Mouse (Mus musculus): ENCODE measurements at regions not wholly inside any gene's neighbourhood (a gene's known extent, or its start where the extent isn't known, plus 50 kb on each side); places are given as distances from the start of the nearest gene placed in this dataset.

DNA sequence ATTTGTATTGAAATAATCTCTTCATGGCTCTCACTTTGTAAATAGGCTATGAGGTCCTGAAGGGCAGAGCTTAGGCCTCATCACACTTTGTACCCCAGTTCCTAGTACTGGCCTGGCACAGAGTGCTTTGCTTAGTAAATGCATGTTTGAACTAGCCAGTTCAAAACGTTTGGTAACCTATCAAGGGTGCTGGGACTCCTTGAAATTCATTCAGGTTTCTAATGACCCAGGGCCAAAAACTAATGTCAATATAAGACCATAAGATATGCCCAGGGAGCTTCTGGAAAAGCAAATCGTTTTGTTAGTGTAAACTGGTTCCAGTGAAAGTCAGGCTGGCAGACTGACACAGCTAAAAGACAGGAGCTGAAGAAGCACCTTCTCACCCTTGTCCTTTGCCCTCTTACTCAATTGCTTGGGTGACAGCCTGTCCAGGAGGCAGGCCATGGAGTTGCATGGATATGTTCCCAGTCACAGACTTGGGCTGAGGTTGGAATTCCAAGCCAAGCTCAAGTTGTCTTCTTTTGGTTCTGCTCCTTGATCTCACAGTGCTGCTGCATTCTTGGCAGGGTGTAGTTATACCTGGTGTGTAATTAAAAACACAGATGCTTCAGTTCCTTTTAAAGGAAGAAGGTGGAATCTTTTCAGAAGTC lies 96.9 kb upstream of the Ar start:
- no peaks in the 10 kb centered on the region for H3K27me3 ChIP-seq (ENCODE audit: control insufficient read depth, insufficient read depth, low read length)
- H3K79me2 ChIP-seq (ENCODE audit: control insufficient read depth, insufficient read depth, low read length): no peaks in the 10 kb centered on the region
- no peaks in the 10 kb centered on the region; the same call in 1 of the 2 replicates for H3K4me1 ChIP-seq (ENCODE audit: control insufficient read depth, insufficient read depth, low read length)
- H3K27ac ChIP-seq (replicated peaks; ENCODE audit: insufficient read depth, low read depth, low read length): peak overlapping the region; percentile 82
- H3K9ac ChIP-seq (ENCODE audit: low read depth, low read length): no peak overlapping the region
- peak; percentile 92 for DNase-seq (ENCODE audit: extremely low read depth, low read depth, low spot score)
- TF ChIP-seq POLR2A (IDR thresholded peaks at IDR 0.05; ENCODE audit: extremely low read depth, insufficient read depth, low read length) (no peak), CTCF (IDR thresholded peaks at IDR 0.05; ENCODE audit: low read depth, low read length) (no peak)
- no peak overlapping the region for H3K4me3 ChIP-seq (ENCODE audit: insufficient read depth, low read depth, low read length)
- H3K36me3 ChIP-seq (ENCODE audit: control insufficient read depth, insufficient read depth, low read length): no peaks in the 10 kb centered on the region
- WGBS: 3% methylated on average over 2 of the region's 2 CpGs

DNA sequence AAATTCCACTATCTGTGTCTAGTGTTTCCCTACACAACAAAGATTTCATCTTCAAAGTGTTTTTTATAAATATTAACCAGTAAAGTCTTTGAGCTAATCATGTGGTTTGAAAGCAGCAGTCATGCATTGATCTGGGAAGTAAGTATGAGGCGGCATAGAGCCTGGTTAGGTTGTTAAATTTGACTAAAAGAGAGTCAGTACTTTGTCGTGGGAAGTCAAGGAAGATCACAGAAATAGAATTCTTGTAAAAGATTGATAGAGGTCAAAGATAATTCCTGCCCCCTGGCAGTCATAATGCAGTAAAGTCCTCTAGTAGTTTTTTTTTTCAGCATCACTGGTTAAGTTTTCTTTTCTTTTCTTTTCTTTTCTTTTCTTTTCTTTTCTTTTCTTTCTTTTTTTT lies 95.8 kb upstream of the Ar start:
- TF ChIP-seq POLR2A (IDR thresholded peaks at IDR 0.05; ENCODE audit: extremely low read depth, insufficient read depth, low read length) (no peak), CTCF (IDR thresholded peaks at IDR 0.05; ENCODE audit: low read depth, low read length) (no peak)
- Histone ChIP-seq H3K79me2 (ENCODE audit: control insufficient read depth, insufficient read depth, low read length) (no peaks in the 10 kb centered on the region), H3K36me3 (ENCODE audit: control insufficient read depth, insufficient read depth, low read length) (no peaks in the 10 kb centered on the region), H3K9ac (ENCODE audit: low read depth, low read length) (no peak overlapping the region), H3K27ac (replicated peaks; ENCODE audit: insufficient read depth, low read depth, low read length) (no peak overlapping the region), H3K4me1 (ENCODE audit: control insufficient read depth, insufficient read depth, low read length) (no peaks in the 10 kb centered on the region; the same call in 1 of the 2 replicates), H3K4me3 (ENCODE audit: insufficient read depth, low read depth, low read length) (no peak overlapping the region), H3K27me3 (ENCODE audit: control insufficient read depth, insufficient read depth, low read length) (no peaks in the 10 kb centered on the region)
- DNase-seq (ENCODE audit: extremely low read depth, low read depth, low spot score): peak; percentile 72
- WGBS: 14% methylated on average over 2 of the region's 2 CpGs
